Mouse (Mus musculus): Measurements from ENCODE around the gene Slc16a10.

DNA sequence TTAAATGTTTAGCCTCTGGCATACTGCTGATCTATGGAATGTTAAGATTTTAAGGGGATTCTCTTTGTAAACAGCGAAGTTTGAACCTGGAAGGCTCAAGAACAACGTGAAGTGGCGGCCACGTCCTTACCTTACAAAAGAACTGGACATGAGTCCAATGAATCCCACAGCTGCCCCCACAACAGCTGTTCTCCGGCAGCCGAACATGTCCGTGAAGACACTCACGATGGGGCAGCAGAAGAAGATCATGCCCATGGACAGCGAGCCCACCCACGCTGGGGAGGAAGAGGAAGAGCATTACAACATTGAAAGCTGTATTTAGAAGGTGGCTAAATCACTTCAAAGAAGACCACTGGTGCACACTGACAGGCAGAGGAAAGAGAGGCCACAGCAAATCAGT is 61.5 kb downstream of the Slc16a10 start:
- TF ChIP-seq CTCF (IDR thresholded peaks at IDR 0.05; ENCODE audit: low read depth) (no peak), EP300 (IDR thresholded peaks at IDR 0.05; ENCODE audit: low read depth) (no peak)
